Mouse (Mus musculus): ENCODE data around the gene Gm3839.
"Not testable (repeated sequence)": the region's sequence is repeated elsewhere in the genome, so short reads cannot be mapped to it uniquely, and the experiment has no call there.

The Gm3839 gene

DNA sequence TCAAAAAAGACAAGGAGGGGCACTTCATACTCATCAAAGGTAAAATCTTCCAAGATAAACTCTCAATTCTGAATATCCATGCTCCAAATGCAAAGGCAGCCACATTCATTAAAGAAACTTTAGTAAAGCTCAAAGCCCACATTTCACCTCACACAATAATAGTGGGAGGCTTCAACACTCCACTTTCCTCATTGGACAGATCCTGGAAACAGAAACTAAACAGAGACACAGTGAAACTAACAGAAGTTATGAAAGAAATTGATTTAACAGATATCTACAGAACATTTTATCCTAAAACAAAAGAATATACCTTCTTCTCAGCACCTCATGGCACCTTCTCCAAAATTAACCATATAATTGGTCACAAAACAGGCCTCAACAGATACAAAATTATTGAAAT, at the start of gene Gm3839:
Gm3839 (minus strand) TSS at position 101 of the 400 bp plus-strand sequence.
- DNase-seq: not testable (repeated sequence)

DNA sequence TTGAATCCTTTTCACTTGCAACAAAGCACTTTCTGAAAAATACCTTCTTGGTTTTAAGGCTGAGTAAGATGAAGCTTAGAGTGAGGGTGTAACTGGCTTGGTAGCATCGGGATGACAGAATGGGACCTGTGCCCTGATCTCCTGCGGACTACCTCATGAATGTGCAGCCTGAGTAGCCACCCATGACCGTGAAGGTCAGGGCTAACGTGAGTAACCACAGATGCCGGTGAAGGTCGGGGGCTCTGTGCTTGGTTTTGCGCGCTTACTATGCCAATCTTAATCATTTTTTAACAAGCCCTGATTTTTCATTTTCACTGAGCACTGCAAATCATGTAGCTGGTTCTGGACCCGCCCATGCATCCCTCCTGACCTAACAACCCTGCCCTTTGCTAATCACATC, 49.1 kb upstream of the Gm3839 start:
- no peak for DNase-seq

DNA sequence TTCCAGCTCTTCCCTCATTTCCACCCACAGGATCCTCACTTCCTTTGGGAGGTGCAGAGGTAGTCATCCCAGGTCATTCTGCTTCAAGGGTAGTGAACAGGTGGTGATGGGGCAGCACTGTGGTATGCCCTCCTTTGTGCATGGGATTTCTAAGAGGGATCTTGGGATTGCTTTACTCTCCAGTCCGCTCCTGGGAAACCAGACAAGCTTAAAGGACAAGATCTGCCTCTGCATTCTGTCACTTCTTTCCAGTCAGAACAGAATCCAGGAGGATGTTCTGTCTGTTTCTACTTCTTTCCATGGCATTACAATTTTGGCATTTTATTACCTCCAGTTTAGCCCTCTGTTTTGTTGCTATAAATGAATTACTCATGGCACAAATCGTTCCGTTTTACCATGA, 21.3 kb upstream of the Gm3839 start:
- DNase-seq: no peak

DNA sequence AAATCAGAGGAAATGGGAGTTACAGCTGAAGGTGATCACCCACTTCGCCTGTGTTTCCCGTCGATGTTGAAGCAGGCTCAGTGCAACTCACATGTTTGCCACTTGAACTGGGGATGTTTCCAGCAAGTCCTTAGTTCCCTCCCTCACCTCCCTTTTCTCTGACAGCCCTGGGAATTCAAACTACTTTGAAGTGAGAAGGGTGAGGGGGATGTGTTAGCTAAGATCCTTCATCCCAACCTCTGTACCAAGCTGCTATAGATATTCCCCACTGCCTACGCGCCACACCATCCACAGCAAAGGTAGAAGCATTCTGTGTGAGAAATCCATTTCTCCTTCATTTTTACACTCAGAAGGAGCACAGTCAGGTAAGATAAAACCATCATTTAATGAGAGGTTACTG, 18.7 kb upstream of the Gm3839 start:
- DNase-seq: no peak

DNA sequence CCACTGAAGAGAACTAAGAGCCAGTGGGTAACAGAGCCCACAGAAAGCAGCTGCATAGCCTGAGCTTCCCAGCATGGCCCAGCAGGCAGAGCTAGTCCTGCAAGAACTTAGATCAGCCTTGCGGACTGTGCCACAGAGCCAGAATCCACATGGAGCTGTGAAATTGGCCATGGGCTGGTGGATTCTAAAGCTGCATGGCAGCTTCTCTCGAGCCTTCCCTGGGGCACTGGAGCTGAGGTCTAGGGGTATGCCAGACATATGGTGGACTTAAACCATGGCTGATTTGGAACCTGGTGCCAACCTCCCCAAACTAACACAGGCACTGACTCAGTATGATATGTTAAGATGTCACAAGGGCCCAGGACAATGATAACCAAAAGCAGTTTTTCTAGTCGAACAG, 10.4 kb downstream of the Gm3839 start:
- no peak for DNase-seq

DNA sequence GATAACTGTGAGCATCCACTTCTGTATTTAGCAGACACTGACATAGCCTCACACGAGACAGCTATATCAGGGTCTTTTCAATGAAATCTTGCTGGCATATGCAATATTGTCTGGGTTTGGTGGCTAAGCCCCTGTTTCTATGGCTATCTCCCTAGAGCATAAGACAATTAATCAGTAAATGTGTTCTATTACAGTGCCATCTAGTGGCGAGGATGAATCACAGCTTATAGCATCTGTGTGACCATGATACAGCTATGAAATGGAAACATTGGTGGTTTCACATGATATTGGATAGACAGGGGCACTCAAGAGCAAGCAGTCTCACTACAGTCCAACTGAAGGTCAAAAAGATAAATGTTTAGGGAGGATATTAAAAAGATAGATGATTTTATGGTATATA, 26.5 kb downstream of the Gm3839 start:
- no peak for DNase-seq

DNA sequence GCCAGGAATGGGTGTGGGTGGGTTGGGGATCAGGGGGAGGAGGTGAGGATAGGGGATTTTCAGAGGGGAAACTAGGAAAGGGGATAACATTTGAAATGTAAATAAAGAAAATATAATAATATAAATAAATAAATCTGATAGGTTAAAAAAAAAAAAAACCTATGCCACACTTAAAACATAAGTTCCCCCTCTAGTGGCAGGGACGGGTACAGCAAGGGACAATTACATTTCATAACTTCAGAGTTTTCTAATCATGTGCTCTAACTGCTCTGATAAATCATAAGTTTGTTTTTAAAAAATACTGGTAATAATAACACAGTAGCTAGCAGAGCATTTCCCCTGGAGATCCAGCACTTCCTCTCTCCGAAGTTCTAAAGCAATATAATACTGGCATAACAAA, 49.4 kb downstream of the Gm3839 start:
- DNase-seq: no peak

DNA sequence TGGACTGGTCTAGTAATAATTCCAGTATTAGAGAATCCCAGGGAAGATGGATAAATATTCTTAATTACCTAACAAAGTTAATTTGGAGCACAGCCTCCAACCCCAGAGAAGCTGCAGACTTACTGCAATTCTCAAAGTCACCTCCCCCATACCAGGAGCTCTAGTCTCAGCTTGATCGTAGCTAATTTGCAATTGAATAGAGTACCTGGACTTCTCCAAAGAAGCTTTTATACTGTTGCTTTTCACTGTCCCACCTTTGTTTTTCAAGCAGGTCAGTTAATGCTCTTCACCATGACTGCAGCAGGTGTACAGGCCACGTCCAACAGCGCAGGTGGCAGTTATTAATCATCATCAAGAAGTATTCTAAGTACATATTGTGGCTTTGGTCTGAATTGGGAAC, 68.6 kb downstream of the Gm3839 start:
- not testable (repeated sequence) for DNase-seq

DNA sequence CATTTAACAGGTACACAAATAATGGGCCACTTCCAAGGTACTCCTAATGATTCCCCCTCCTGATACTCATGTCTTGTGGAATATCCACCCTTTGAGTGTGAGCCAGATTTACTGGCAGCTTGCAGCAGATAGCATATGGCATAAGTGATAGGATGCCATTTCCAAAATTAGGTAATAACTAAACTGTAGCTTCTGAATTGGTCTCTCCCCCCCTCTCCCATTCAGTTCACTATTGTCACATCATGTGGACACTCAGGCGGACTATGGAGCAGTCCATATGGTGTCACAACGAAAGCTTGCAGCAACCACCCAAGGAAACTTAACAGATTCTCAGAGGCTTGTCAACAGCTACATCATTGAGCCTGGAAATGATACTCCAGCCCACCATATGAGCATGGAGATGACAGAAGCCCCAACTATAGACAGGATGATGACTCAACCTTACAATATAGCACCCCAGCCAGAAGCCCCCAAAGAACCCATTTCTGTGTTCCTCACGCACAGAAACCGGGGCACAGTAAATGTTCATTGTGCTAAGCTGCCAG, 99.3 kb downstream of the Gm3839 start:
- no peak for DNase-seq

DNA sequence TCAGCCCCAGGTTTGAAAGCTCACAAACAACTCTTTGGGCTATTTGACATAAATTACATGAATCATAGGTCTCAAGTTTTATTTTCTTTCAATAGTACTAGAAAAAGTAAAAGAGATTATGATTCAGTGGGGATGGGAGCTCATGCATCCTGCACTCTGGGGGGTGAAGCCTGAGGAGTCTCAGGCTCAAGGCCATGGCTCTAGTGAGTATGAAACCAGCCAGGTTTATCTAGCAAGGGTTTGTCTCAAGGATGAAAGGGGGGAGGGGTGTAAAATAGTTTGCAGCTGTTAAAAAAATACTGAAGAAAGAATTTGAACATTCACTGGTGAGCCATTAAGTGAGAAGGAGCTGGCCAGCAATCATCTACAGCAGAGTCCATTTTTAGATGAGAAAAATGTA, 108.5 kb downstream of the Gm3839 start:
- DNase-seq: no peak

DNA sequence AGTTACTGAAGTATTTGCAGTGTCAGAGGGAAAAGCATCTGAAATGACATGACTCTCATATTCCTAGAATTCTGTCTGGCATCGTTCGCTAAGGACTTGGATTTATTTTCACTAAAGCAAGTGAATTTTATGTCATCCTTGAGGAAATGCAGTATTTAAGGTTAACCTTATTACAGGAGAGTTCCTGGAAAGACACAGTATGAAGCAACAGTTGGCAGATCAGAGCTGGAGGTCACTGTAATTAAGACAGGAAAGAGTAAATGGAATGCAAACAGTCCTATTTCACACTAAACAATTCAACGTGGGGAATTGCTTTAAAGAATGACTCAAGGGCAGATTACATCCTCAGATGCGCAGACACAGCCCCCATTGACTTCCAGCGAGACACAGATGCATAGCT, 112.0 kb downstream of the Gm3839 start:
- DNase-seq: no peak

DNA sequence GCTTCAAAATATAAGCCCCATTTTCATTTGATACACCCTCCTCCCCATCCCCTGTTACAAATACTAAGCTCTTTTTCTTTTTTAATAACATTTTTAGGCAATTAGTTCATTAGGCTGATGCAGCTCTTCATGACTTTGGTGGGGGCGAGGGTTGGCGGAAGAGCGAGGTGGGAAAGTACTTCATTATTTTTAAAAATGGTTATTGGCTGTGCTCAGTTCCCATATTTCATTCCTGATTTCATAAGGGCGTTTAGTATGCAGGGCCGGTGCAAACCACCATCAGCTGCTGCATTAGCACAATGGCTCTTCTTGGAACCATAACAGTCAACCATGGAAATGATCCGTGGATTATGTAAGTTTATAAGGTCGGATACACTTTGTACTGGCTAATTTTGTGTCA, 124.4 kb downstream of the Gm3839 start:
- DNase-seq: no peak
